Mouse (Mus musculus) erythroblast, embryonic 14.5 days (primary cell): ENCODE results near the gene Olfr1324. TPM values are rescaled to one million over a fixed set of nuclear protein-coding genes. Genes with fewer than 3 reads are reported as not detected.
"Not testable (repeated sequence)": the region's sequence is repeated elsewhere in the genome, so short reads cannot be mapped to it uniquely, and the experiment has no call there.

Experiments
- H3K27me3 ChIP-seq: 2 replicates; pipeline ENCODE4 v1.6.1; 2012; ENCODE audit warnings: inconsistent platforms; ENCODE audit not compliant: control insufficient read depth
- H3K36me3 ChIP-seq: 2 replicates; pipeline ENCODE4 v1.6.1; 2012; ENCODE audit warnings: mild to moderate bottlenecking, inconsistent platforms; ENCODE audit not compliant: control insufficient read depth
- H3K4me1 ChIP-seq: 2 replicates; pipeline ENCODE4 v1.6.1; 2012; ENCODE audit warnings: inconsistent platforms; ENCODE audit not compliant: control insufficient read depth
- H3K4me3 ChIP-seq: replicated peaks from 2 replicates; pipeline ENCODE3; 2012; ENCODE audit warnings: moderate library complexity, mild to moderate bottlenecking, inconsistent platforms
- H3K9me3 ChIP-seq: 2 replicates; pipeline ENCODE4 v1.6.1; 2012; ENCODE audit warnings: low read length, inconsistent platforms, mixed read lengths; ENCODE audit not compliant: control insufficient read depth
- GATA1 ChIP-seq: IDR thresholded peaks from 2 replicates; pipeline ENCODE4 v1.6.1; 2012; ENCODE audit warnings: low read length, inconsistent platforms, mixed read lengths
- TAL1 ChIP-seq: IDR thresholded peaks from 3 replicates; pipeline ENCODE4 v1.6.1; 2012; ENCODE audit warnings: low read length, inconsistent platforms, mixed read lengths
- polyA plus RNA-seq: library from polyadenylated mRNA; stranded (reverse); fragments of >175 nt; gene quantifications from 2 replicates; pipeline ENCODE4 v1.2.3, GENCODE M21; 2012

The Olfr1324 gene
- polyA plus RNA-seq, result not detected in 2 replicates

DNA sequence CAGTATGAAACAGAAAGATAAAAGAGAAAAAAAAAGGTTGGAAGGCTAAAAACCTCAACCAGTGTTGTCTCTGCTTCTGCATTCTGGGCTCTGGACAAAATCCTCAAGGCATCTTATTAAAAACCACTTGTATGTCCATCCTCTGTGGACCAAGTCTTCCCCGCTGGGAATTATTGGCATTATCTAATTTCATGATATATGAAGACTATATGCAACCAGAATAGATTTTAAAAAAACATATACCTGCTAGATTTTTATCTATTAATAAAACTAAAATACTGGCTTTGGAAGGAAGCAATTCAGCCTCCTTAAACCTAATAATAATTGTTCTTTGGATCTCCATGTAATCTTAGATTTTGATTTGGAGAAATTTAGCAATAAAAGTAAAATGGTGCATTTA lies at the start of gene Olfr1324:
Gene Olfr1324 (minus strand): TSS at position 101 of the 400 bp plus-strand sequence.
- H3K36me3 ChIP-seq, result no peaks in the 10 kb centered on the region
- no peak within 1 kb of the TSS for H3K4me3 ChIP-seq
- no peaks in the 10 kb centered on the region for H3K9me3 ChIP-seq
- no peaks in the 10 kb centered on the region for H3K27me3 ChIP-seq
- H3K4me1 ChIP-seq, result no peaks in the 10 kb centered on the region
- TF ChIP-seq GATA1 (no peak), TAL1 (no peak)

GRCm38 (mm10) chrX:50470341-50470740 lies 42.0 kb upstream of the Olfr1324 start:
- not testable (repeated sequence) for H3K36me3 ChIP-seq, H3K27me3 ChIP-seq, H3K9me3 ChIP-seq, H3K4me3 ChIP-seq, H3K4me1 ChIP-seq

- TF ChIP-seq TAL1, result no peak
- H3K9me3 ChIP-seq, result no peaks in the 10 kb centered on the region
- no peak overlapping the region for H3K4me3 ChIP-seq
- H3K36me3 ChIP-seq, result no peaks in the 10 kb centered on the region
- no peaks in the 10 kb centered on the region for H3K4me1 ChIP-seq
- no peaks in the 10 kb centered on the region for H3K27me3 ChIP-seq
Observed at GRCm38 (mm10) chrX:50456136-50456535, 27.8 kb upstream of the Olfr1324 start.

DNA sequence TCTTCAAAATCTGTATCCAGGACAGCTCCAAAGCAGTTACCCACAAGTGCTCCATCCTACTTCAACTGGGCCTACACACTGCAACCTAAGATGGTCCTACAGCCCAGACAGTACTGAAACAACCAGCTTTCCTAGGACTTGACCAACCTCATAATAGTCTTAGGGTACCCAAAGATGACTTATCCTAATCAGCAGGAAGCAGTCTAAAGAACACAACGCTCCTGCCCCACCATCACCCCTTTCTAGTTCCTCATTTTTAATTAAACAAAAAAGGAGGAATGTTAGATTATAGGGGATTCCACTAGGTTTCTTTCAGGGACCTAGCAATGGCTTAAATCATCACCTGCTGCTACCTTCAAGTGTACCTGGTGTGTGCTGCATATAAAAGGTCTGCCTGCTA lies 15.1 kb upstream of the Olfr1324 start:
- Histone ChIP-seq H3K9me3 (no peaks in the 10 kb centered on the region), H3K36me3 (no peaks in the 10 kb centered on the region), H3K4me3 (no peak overlapping the region), H3K4me1 (no peaks in the 10 kb centered on the region), H3K27me3 (no peaks in the 10 kb centered on the region)
- TF ChIP-seq GATA1, result no peak

DNA sequence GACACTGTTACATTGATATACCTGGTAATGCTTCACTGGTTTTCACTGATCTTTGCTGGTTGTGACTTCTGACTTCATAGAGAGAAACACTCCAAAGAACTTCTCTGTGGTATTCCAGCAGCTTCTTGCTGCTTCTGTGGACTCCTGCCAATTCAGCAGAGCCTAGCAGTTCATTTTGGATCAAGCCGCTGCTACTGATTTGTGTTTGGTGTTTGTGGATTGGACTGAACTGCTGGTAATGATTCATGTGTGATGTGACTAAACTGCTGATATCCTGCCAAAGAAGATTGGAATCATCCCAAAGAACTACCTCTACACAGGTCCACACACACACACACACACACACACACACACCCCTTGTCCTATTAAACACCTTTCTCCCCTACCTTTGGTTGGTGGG lies 14.4 kb upstream of the Olfr1324 start:
- TF ChIP-seq GATA1 (no peak), TAL1 (no peak)
- H3K4me1 ChIP-seq, result no peaks in the 10 kb centered on the region
- no peaks in the 10 kb centered on the region for H3K27me3 ChIP-seq
- no peaks in the 10 kb centered on the region for H3K9me3 ChIP-seq
- H3K4me3 ChIP-seq, result no peak overlapping the region
- no peaks in the 10 kb centered on the region for H3K36me3 ChIP-seq

- Histone ChIP-seq H3K4me3 (no peak overlapping the region), H3K4me1 (no peaks in the 10 kb centered on the region), H3K9me3 (no peaks in the 10 kb centered on the region), H3K27me3 (no peaks in the 10 kb centered on the region), H3K36me3 (no peaks in the 10 kb centered on the region)
- no peak for TF ChIP-seq GATA1
- TF ChIP-seq TAL1, result no peak
Observed at GRCm38 (mm10) chrX:50432499-50432898, 4.2 kb upstream of the Olfr1324 start.

DNA sequence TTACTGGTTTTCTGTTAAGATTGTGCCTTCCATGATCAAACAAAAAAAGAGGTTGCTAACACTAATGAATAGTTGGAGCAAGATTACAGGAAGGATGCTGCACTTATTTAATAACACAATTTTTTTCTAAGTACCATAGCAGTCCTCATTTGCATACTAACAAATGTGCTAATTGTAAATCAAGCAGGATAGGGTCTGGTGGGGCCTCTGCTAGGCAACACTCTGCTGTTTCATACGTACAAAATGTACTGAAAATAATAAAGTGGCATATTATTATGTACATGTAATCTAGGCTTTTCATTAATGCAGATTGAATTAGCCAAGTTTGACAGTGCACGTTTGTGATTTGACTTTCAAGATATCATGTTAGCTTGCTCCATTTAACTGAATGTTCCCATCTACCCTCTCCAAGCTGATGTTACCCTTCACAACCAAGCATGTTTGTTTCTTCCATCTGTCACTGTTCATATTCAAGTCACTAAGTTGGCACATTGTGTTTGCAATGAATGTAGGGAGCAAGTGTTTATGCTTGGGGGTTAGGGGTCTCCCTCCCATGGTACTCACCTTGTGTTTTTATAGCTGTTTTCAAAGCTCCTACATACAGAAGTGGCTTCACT lies 478 bp downstream of the Olfr1324 start:
- H3K4me1 ChIP-seq, result no peaks in the 10 kb centered on the region
- no peaks in the 10 kb centered on the region for H3K36me3 ChIP-seq
- no peak overlapping the region for H3K4me3 ChIP-seq
- no peak for TF ChIP-seq TAL1
- TF ChIP-seq GATA1, result no peak
- no peaks in the 10 kb centered on the region for H3K9me3 ChIP-seq
- H3K27me3 ChIP-seq, result no peaks in the 10 kb centered on the region

DNA sequence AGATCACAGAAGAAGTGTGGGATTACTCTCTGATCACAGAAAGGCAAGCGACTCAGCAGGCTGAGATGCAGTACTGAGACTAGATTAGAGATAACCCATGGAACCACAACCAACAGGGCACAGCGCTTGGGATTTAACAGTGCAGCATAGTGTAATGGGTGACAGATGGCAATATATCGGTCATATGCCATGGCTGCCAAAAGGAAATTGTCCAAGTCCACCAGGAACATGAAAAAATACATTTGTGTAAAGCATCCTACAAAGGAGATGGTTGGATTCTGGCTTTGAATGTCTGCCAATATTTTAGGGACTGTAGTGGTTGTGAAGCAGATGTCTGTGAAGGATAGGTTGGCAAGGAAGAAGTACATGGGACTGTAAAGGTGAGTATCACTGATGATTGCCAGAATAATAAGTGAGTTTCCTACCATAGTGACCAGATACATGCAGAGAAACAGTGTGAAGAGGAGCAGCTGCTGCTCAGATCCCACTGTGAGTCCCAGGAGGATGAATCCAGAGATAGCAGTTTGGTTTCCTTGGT lies 2.3 kb downstream of the Olfr1324 start:
- TF ChIP-seq GATA1 (no peak), TAL1 (no peak)
- Histone ChIP-seq H3K9me3 (peaks cover 4% of the 10 kb centered on the region; the same call in 1 of the 2 replicates), H3K4me3 (no peak overlapping the region), H3K36me3 (no peaks in the 10 kb centered on the region), H3K4me1 (no peaks in the 10 kb centered on the region), H3K27me3 (no peaks in the 10 kb centered on the region)

- H3K27me3 ChIP-seq, H3K36me3 ChIP-seq, H3K4me1 ChIP-seq: not testable (repeated sequence)
Observed at GRCm38 (mm10) chrX:50410361-50410760, 17.9 kb downstream of the Olfr1324 start.

GRCm38 (mm10) chrX:50390616-50391015 lies 37.7 kb downstream of the Olfr1324 start:
- H3K9me3 ChIP-seq, H3K4me1 ChIP-seq, H3K36me3 ChIP-seq, H3K27me3 ChIP-seq, H3K4me3 ChIP-seq: not testable (repeated sequence)

More at GRCm38 (mm10) chrX:50410361-50410760, 17.9 kb downstream of the Olfr1324 start:
- H3K4me3 ChIP-seq, H3K9me3 ChIP-seq: not testable (repeated sequence)
